Mouse (Mus musculus) kidney, adult 2 months (tissue): Measurements from ENCODE around the gene Hoxd1. TPM values are rescaled to one million over a fixed set of nuclear protein-coding genes. Genes with fewer than 3 reads are reported as not detected.

ENCODE experiments used
- DNase-seq: peaks from one replicate; pipeline ENCODE4 v3.0.0; 2021
- H3K27ac ChIP-seq: fragments of 200-500 bp; 2 replicates; pipeline ENCODE4 v1.5.1; 2012; ENCODE audit warnings: low read depth, low read length, control low read depth, inconsistent platforms; ENCODE audit not compliant: insufficient read depth
- H3K27me3 ChIP-seq: fragments of 200-500 bp; replicated peaks from 2 replicates; pipeline ENCODE4 v1.6.1; 2012; ENCODE audit warnings: mild to moderate bottlenecking, moderate library complexity, low read length, inconsistent platforms; ENCODE audit not compliant: control insufficient read depth, insufficient read depth
- H3K36me3 ChIP-seq: fragments of 200-500 bp; 2 replicates; pipeline ENCODE4 v1.6.1; 2012; ENCODE audit warnings: mild to moderate bottlenecking, moderate library complexity, low read length, inconsistent platforms; ENCODE audit not compliant: control insufficient read depth, insufficient read depth
- H3K4me1 ChIP-seq: fragments of 200-500 bp; 2 replicates; pipeline ENCODE4 v1.6.1; 2011; ENCODE audit warnings: low read length; ENCODE audit not compliant: control insufficient read depth, insufficient read depth
- H3K4me3 ChIP-seq: fragments of 200-500 bp; 2 replicates; pipeline ENCODE4 v1.5.1; 2011; ENCODE audit warnings: mild to moderate bottlenecking, low read depth, low read length, control low read depth; ENCODE audit not compliant: insufficient read depth
- CTCF ChIP-seq: fragments of 200-500 bp; conservative IDR thresholded peaks from 2 replicates; pipeline ENCODE4 v1.5.1; 2011; ENCODE audit warnings: low read depth, mild to moderate bottlenecking, control low read depth, low read length, moderate library complexity, mixed read lengths; ENCODE audit not compliant: insufficient read depth, insufficient read length
- POLR2A ChIP-seq: fragments of 200-500 bp; IDR thresholded peaks from one replicate; pipeline ENCODE4 v1.6.1; 2011; ENCODE audit warnings: low read depth, low read length, control low read depth
- WGBS: fragments of 180-500 bp; shearing (Covaris S2); methylation state at CpG from one replicate; pipeline ENCODE4 v1.1.7; 2018; 5-methylcytosine and 5-hydroxymethylcytosine counted together
- polyA plus RNA-seq: library from polyadenylated mRNA; depleted of rRNA; stranded (reverse); fragments of >200 nt; gene quantifications from 2 replicates; pipeline ENCODE4 v1.2.3, GENCODE M21; 2012

The Hoxd1 gene
- polyA plus RNA-seq, 1 experiment = 0.08 TPM

DNA sequence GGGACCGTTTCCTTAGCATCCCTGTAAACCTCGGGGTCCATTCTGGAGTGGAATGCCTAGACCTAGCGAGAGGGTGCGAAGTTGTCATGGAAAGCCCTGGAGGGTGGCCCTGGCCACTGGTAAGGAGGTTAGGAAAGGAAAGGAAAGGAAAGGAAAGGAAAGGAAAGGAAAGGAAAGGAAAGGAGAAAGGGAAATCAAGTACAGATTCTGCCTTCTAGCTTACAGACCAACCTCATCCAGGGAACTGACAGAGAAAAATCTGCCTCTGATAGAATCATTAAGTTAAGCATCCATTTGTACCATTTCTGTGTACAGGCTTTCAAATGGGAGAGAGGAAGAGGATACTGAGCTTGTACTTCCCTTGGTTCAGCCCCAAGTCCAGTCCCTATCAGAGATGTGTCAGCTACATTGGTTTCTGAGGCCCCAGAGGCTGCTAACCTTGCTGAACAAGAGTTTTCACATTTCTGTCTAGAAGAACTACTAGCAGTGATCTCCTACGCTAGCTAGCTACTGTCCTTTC lies 12.0 kb upstream of the Hoxd1 start:
- H3K27ac ChIP-seq = no peak overlapping the region
- peaks cover 4% of the 10 kb centered on the region; the same call in 1 of the 2 replicates for H3K27me3 ChIP-seq
- no peak overlapping the region for H3K4me3 ChIP-seq
- TF ChIP-seq POLR2A (no peak), CTCF (no peak)
- WGBS = 85% methylated on average over 5 of the region's 5 CpGs
- 0 out of 2 replicates have a peak, but pooled peaks cover 3% of the 10 kb centered on the region for H3K4me1 ChIP-seq
- no peaks in the 10 kb centered on the region for H3K36me3 ChIP-seq
- DNase-seq = no peak

DNA sequence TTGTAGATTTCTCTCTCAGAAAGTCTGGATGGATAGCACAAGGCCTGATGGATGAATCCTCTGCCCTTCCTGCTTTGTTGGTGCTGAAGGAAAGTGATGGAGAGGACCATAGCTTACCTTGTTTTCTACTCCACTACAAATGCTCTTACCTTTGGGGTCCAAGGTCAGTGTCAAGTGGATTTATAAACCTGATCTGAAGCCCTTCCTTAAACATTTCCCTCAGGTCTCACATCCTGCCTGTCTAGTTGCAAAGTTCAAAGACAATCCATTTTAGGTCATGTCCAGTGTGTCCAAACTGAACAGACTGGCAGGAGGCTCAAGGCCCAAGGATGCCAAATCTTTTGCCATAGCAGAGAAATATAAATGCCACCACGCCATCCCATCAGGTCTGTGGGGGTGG lies 10.9 kb upstream of the Hoxd1 start:
- Histone ChIP-seq H3K4me1 (0 out of 2 replicates have a peak, but pooled peaks cover 3% of the 10 kb centered on the region), H3K36me3 (no peaks in the 10 kb centered on the region), H3K4me3 (no peak overlapping the region), H3K27me3 (peaks cover 4% of the 10 kb centered on the region; the same call in 1 of the 2 replicates), H3K27ac (no peak overlapping the region)
- no peak for DNase-seq
- 98% methylated on average over 1 of the region's 1 CpGs for WGBS
- no peak for TF ChIP-seq POLR2A
- TF ChIP-seq CTCF = no peak

DNA sequence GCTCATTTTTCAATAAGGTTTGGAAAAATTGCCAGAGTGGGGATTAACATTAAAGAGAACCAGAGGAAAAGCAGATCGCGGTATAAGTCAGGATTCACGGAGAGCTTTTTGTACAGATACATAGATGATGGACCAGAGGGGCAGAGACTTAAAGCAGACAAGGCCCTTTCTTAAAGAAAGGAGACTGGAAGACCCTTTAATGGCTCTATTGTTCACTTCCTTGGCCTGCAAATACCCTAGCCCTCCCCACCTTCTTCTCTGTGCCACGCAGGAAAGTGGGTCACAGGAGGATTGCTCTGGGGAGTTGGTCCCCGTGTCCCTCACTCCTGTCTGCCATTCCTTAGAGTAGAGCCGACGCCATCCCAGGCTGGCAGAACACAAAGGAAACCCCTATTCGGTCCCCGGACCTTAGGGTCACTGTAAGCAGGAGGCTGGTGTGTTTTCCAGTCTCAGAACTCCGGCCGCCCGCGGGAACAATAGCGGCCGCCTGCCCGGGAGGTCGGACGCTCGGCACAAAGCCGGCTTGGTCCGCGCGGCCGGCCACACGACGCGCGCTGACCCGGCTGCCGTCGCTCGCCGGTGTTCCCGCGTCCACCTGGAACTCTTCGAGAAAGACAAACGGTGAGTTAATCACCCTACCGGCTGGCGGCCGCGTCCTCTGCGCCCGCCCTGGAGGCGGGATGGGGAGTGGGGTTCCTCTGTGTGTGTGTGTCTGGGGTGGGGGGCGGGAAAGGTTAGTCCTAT lies 10.2 kb upstream of the Hoxd1 start:
- H3K4me1 ChIP-seq = 0 out of 2 replicates have a peak, but pooled peaks cover 3% of the 10 kb centered on the region
- 12% methylated on average over 45 of the region's 45 CpGs for WGBS
- no peak overlapping the region for H3K27ac ChIP-seq
- peak overlapping the region; percentile 22; the same call in 1 of the 2 replicates for H3K4me3 ChIP-seq
- TF ChIP-seq CTCF (no peak), POLR2A (no peak)
- DNase-seq = no peak
- H3K27me3 ChIP-seq = peaks cover 4% of the 10 kb centered on the region; the same call in 1 of the 2 replicates
- H3K36me3 ChIP-seq = no peaks in the 10 kb centered on the region

DNA sequence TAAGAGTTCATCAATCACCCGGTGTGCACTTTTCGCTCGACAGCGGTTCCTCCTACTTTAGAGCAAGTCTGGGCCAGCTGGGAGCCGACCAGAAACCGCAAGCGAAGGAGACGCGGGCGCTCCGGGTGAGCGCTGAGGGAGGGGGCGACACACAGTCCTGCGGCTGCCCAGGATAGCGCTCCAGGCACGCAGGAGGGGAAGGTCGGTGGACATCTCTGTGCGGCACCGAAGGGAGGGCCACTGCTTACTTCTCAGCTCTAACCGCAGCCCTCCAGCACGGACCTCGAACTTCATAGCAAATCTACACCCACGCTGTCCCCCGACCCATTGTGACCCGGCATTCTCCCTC lies 9.6 kb upstream of the Hoxd1 start:
- H3K27me3 ChIP-seq = peaks cover 4% of the 10 kb centered on the region; the same call in 1 of the 2 replicates
- TF ChIP-seq POLR2A (no peak), CTCF (no peak)
- no peaks in the 10 kb centered on the region for H3K36me3 ChIP-seq
- no peak overlapping the region for H3K27ac ChIP-seq
- 0 out of 2 replicates have a peak, but pooled peaks cover 3% of the 10 kb centered on the region for H3K4me1 ChIP-seq
- H3K4me3 ChIP-seq = peak overlapping the region; percentile 15; the same call in 1 of the 2 replicates
- 15% methylated on average over 25 of the region's 25 CpGs for WGBS
- DNase-seq = no peak

DNA sequence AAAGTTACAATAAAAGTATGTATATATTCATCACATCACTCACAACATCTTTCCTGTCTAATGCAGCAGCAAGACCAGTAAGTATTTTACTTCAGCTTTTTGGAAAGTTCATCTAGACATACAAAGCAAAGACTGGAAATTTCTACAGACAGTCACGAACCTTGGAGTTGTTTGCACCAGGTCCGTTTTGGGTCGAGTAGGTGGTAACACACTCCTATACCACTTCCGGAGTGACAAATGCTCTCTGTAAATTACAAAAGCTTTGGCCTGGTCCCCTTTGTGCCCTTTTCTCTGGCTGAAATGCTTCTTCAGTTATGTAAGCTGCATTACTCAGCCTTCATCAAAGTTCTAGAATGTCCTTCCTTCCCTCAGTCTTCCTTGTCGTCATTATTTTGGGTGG lies 9.1 kb upstream of the Hoxd1 start:
- H3K4me1 ChIP-seq = 0 out of 2 replicates have a peak, but pooled peaks cover 3% of the 10 kb centered on the region
- WGBS = 80% methylated on average over 5 of the region's 5 CpGs
- no peak for TF ChIP-seq CTCF
- no peak for TF ChIP-seq POLR2A
- no peak for DNase-seq
- H3K36me3 ChIP-seq = no peaks in the 10 kb centered on the region
- H3K4me3 ChIP-seq = no peak overlapping the region
- H3K27me3 ChIP-seq = peaks cover 4% of the 10 kb centered on the region; the same call in 1 of the 2 replicates
- no peak overlapping the region for H3K27ac ChIP-seq

DNA sequence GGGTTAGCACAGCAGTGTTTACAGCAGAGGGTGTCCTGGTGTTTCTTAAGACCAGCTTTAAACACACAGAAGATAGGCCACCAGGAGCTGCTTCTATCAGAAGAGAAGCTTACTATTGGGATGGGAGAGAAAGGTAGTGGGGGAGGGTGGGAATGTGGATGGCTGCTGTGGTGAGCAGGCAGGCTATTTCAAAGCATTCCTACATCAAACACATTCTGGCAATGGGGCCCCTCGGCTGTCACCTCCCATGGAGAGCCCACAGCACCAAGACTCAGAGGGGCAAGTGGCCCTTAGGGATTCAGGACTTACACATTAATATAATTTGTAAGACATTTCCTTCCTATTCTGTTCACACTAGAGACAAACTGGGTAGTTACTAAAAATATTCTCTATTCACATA lies 2.6 kb upstream of the Hoxd1 start:
- H3K27me3 ChIP-seq = peaks cover 5% of the 10 kb centered on the region; the same call in 1 of the 2 replicates

DNA sequence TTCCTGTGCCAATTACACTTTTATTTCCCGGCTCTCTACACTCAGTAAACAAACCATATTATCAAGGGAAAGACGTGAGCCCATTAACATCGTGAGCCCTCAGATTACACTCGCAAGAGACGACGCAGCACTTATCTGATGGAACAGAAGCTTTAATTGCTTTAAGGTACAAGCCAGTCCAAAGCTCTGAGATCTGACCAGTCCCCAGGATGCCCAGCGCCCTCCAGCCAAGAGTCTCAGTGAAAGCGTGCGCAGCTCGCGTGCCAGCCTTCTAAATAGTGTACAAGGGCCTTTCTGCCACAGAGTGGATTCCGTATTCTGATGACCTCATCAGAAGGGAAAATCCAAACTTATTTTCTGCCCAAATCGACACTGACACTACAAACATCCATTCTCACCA lies 839 bp upstream of the Hoxd1 start:
- Histone ChIP-seq H3K27ac (no peak overlapping the region), H3K36me3 (no peaks in the 10 kb centered on the region), H3K4me3 (no peak overlapping the region), H3K27me3 (peaks cover 5% of the 10 kb centered on the region; the same call in 1 of the 2 replicates), H3K4me1 (no peaks in the 10 kb centered on the region)
- 15% methylated on average over 13 of the region's 13 CpGs for WGBS
- no peak for TF ChIP-seq POLR2A
- TF ChIP-seq CTCF = no peak
- DNase-seq = no peak

More for the DNA sequence above, 2.6 kb upstream of the Hoxd1 start:
- WGBS = 39% methylated on average over 1 of the region's 1 CpGs
- no peak for DNase-seq
- TF ChIP-seq POLR2A (no peak), CTCF (no peak)
- H3K4me1 ChIP-seq = no peaks in the 10 kb centered on the region
- H3K27ac ChIP-seq = no peak overlapping the region
- H3K36me3 ChIP-seq = no peaks in the 10 kb centered on the region
- no peak overlapping the region for H3K4me3 ChIP-seq
